Mouse (Mus musculus): ENCODE data around the gene Stau1.
A peak's percentile ranks its signal among the peaks of the same experiment; 100 is the strongest.

Stau1 gene

GRCm38 (mm10) chr2:166990861-166991260 lies 5.2 kb downstream of the Stau1 start:
- DNase-seq (ENCODE audit: low spot score) = no peak

GRCm38 (mm10) chr2:166983351-166983894 lies 12.7 kb downstream of the Stau1 start:
- no peak for DNase-seq (ENCODE audit: low spot score)

GRCm38 (mm10) chr2:166980161-166980560 lies 15.9 kb downstream of the Stau1 start:
- DNase-seq (ENCODE audit: low spot score) = no peak

GRCm38 (mm10) chr2:166977490-166977889 lies 18.6 kb downstream of the Stau1 start:
- DNase-seq (ENCODE audit: low spot score) = no peak

- DNase-seq (ENCODE audit: low spot score) = no peak
Measured at GRCm38 (mm10) chr2:166976356-166976755, 19.7 kb downstream of the Stau1 start.

GRCm38 (mm10) chr2:166974177-166974872 lies 21.8 kb downstream of the Stau1 start:
- DNase-seq (ENCODE audit: low spot score) = no peak

- DNase-seq (ENCODE audit: low spot score) = no peak
Measured at GRCm38 (mm10) chr2:166973153-166973552, 22.9 kb downstream of the Stau1 start.

- no peak for DNase-seq (ENCODE audit: low spot score)
Measured at GRCm38 (mm10) chr2:166964773-166965172, 31.3 kb downstream of the Stau1 start.

- no peak for DNase-seq (ENCODE audit: low spot score)
Measured at GRCm38 (mm10) chr2:166963257-166963656, 32.8 kb downstream of the Stau1 start.

GRCm38 (mm10) chr2:166960648-166961330 lies 35.3 kb downstream of the Stau1 start:
- DNase-seq (ENCODE audit: low spot score) = no peak

GRCm38 (mm10) chr2:166956805-166957204 lies 39.3 kb downstream of the Stau1 start:
- peak; percentile 43 for DNase-seq (ENCODE audit: low spot score)

- DNase-seq (ENCODE audit: low spot score) = no peak
Measured at GRCm38 (mm10) chr2:166952151-166952550, 43.9 kb downstream of the Stau1 start.

- peak; percentile 29 for DNase-seq (ENCODE audit: low spot score)
Measured at GRCm38 (mm10) chr2:166950853-166951648, 45.0 kb downstream of the Stau1 start.

- DNase-seq (ENCODE audit: low spot score) = no peak
Measured at GRCm38 (mm10) chr2:166948936-166949335, 47.2 kb downstream of the Stau1 start.

GRCm38 (mm10) chr2:166948246-166948645 lies 47.9 kb downstream of the Stau1 start:
- no peak for DNase-seq (ENCODE audit: low spot score)

- no peak for DNase-seq (ENCODE audit: low spot score)
Measured at GRCm38 (mm10) chr2:166945456-166945855, 50.6 kb downstream of the Stau1 start.

GRCm38 (mm10) chr2:166944346-166944745 lies 51.8 kb downstream of the Stau1 start:
- DNase-seq (ENCODE audit: low spot score) = no peak

GRCm38 (mm10) chr2:166943146-166943545 lies 53.0 kb downstream of the Stau1 start:
- DNase-seq (ENCODE audit: low spot score) = no peak

GRCm38 (mm10) chr2:166936166-166936565 lies 59.9 kb downstream of the Stau1 start:
- no peak for DNase-seq (ENCODE audit: low spot score)

GRCm38 (mm10) chr2:166935582-166935981 lies 60.5 kb downstream of the Stau1 start:
- no peak for DNase-seq (ENCODE audit: low spot score)

GRCm38 (mm10) chr2:166934416-166934815 lies 61.7 kb downstream of the Stau1 start:
- no peak for DNase-seq (ENCODE audit: low spot score)

- DNase-seq (ENCODE audit: low spot score) = no peak
Measured at GRCm38 (mm10) chr2:166933943-166934342, 62.2 kb downstream of the Stau1 start.

- DNase-seq (ENCODE audit: low spot score) = no peak
Measured at GRCm38 (mm10) chr2:166923971-166924370, 72.1 kb downstream of the Stau1 start.

All from left cerebral cortex, adult 11 months (tissue).